Mouse (Mus musculus): ENCODE measurements around the gene Slc8b1. TPM values are rescaled to one million over a fixed set of nuclear protein-coding genes. Genes with fewer than 3 reads are reported as not detected.

The Slc8b1 gene
- total and polyA plus RNA-seq, 3 experiments, result 2.7 to 5.9 TPM; not detected in 1

DNA sequence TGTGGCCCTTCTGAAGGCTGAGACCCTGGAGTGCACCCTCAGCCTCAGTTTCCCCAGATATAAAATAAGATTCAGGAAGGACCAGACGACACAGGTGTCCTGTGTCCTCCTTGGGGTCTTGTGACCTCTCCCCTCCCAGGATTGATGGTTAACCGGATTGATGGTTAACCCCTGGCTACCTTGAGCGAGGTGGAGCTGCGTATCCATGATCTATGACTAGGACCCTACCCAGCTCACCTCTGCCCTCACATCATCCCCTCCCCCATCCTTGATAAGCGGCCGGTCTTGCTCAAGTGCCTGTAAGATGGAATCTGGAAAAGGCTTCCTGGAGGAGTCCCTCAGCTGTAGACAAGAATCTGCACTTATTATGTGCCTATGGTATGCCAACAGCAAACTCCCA, 42.1 kb upstream of the Slc8b1 start:
- H3K27me3 ChIP-seq (ENCODE audit: control insufficient read depth in 1 of 2, insufficient read depth in 2 of 2, low read length in 2 of 2), result no peaks in the 10 kb centered on the region
- H3K9ac ChIP-seq (ENCODE audit: control insufficient read depth, low read depth, low read length, poor library complexity, severe bottlenecking), result no peak overlapping the region
- TF ChIP-seq CTCF (IDR thresholded peaks at IDR 0.05 in 2 of 3, conservative IDR thresholded peaks at IDR 0.05 in 1 of 3; ENCODE audit: control insufficient read depth in 1 of 3, insufficient read depth in 1 of 3, low read depth in 2 of 3, low read length in 3 of 3, poor library complexity in 1 of 3, severe bottlenecking in 1 of 3), result no peak
- TF ChIP-seq ZMIZ1 (IDR thresholded peaks at IDR 0.05; ENCODE audit: low read depth, low read length), result no peak
- TF ChIP-seq GABPA (IDR thresholded peaks at IDR 0.05; ENCODE audit: low read depth, low read length), result no peak
- TF ChIP-seq USF2 (IDR thresholded peaks at IDR 0.05; ENCODE audit: borderline replicate concordance in 1 of 2, insufficient read depth in 1 of 2, low read depth in 1 of 2, low read length in 2 of 2), result no peak
- TF ChIP-seq USF1 (IDR thresholded peaks at IDR 0.05; ENCODE audit: low read depth, low read length), result no peak
- TF ChIP-seq CHD2 (IDR thresholded peaks at IDR 0.05; ENCODE audit: low read length), result no peak
- no peak for TF ChIP-seq KAT2A (conservative IDR thresholded peaks at IDR 0.05; ENCODE audit: low read depth, low read length)
- no peak for TF ChIP-seq MAZ (IDR thresholded peaks at IDR 0.05; ENCODE audit: low read depth, low read length)
- TF ChIP-seq GATA1 (IDR thresholded peaks at IDR 0.05; ENCODE audit: low read depth, low read length), result no peak
- TF ChIP-seq ZKSCAN1 (IDR thresholded peaks at IDR 0.05; ENCODE audit: low read depth, low read length), result no peak
- no peak for TF ChIP-seq MYB (IDR thresholded peaks at IDR 0.05; ENCODE audit: low read depth, low read length)
- TF ChIP-seq SIN3A (IDR thresholded peaks at IDR 0.05; ENCODE audit: low read length), result no peak
- no peak for TF ChIP-seq ETS1 (IDR thresholded peaks at IDR 0.05; ENCODE audit: low read depth, low read length)
- TF ChIP-seq HCFC1 (IDR thresholded peaks at IDR 0.05; ENCODE audit: low read depth, low read length), result no peak

DNA sequence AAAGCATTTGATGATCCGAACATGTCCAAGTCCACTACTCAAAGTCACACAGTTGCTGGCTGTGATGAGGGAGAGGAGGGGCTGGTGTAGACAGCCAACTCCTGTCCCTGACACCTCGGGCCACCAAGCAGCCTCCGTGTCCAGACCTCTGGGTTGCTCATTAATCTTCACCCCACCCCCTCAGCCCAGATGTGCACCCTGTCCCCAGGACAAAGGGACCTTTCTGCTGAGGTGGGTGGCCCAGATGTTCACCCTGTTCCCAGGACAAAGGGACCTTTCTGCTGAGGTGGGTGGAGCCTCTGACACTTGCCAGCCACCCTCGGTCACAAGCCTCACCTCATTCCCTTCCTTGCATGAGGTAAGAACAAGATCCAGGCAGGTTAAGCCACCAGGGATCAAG, 39.4 kb upstream of the Slc8b1 start:
- Histone ChIP-seq H3K27ac (ENCODE audit: control insufficient read depth, low read depth, low read length) (no peak overlapping the region), H3K9me3 (replicated peaks; ENCODE audit: insufficient read depth, low read length) (no peaks in the 10 kb centered on the region), H3K9ac (ENCODE audit: control insufficient read depth, low read depth, low read length, poor library complexity, severe bottlenecking) (no peak overlapping the region), H3K4me1 (ENCODE audit: control insufficient read depth in 1 of 2, insufficient read depth in 2 of 2, low read length in 2 of 2) (peaks cover 3 to 7% of the 10 kb centered on the region in 2 experiments; a peak in 2 of 4 replicates), H3K27me3 (ENCODE audit: control insufficient read depth in 1 of 2, insufficient read depth in 2 of 2, low read length in 2 of 2) (no peaks in the 10 kb centered on the region), H3K4me3 (ENCODE audit: control insufficient read depth in 1 of 2, insufficient read depth in 1 of 2, low read depth in 2 of 2, low read length in 2 of 2) (no peak overlapping the region), H3K79me2 (ENCODE audit: control insufficient read depth, insufficient read depth, low read length, poor library complexity) (no peaks in the 10 kb centered on the region), H3K36me3 (ENCODE audit: control insufficient read depth in 1 of 2, insufficient read depth in 2 of 2, low read length in 2 of 2) (peaks cover 0 to 2% of the 10 kb centered on the region in 2 experiments; a peak in 1 of 4 replicates)
- DNase-seq (ENCODE audit: low read depth, low spot score), result no peak
- no peak for TF ChIP-seq USF1 (IDR thresholded peaks at IDR 0.05; ENCODE audit: low read depth, low read length)
- TF ChIP-seq POLR2A (IDR thresholded peaks at IDR 0.05; ENCODE audit: control insufficient read depth in 1 of 2, insufficient read depth in 1 of 2, low read depth in 1 of 2, low read length in 2 of 2, poor library complexity in 1 of 2), result no peak
- no peak for TF ChIP-seq MEF2A (IDR thresholded peaks at IDR 0.05; ENCODE audit: extremely low read depth, insufficient replicate concordance, low read depth, low read length, poor library complexity, severe bottlenecking)
- TF ChIP-seq MYC (IDR thresholded peaks at IDR 0.05; ENCODE audit: low read depth, low read length), result no peak
- no peak for TF ChIP-seq MYB (IDR thresholded peaks at IDR 0.05; ENCODE audit: low read depth, low read length)
- no peak for TF ChIP-seq BHLHE40 (IDR thresholded peaks at IDR 0.05; ENCODE audit: borderline replicate concordance, low read depth, low read length)
- no peak for TF ChIP-seq TCF12 (IDR thresholded peaks at IDR 0.05; ENCODE audit: low read depth, low read length)
- no peak for TF ChIP-seq TAL1 (IDR thresholded peaks at IDR 0.05; ENCODE audit: low read length)
- TF ChIP-seq CTCF (IDR thresholded peaks at IDR 0.05 in 2 of 3, conservative IDR thresholded peaks at IDR 0.05 in 1 of 3; ENCODE audit: control insufficient read depth in 1 of 3, insufficient read depth in 1 of 3, low read depth in 2 of 3, low read length in 3 of 3, poor library complexity in 1 of 3, severe bottlenecking in 1 of 3), result no peak
- no peak for TF ChIP-seq GATA1 (IDR thresholded peaks at IDR 0.05; ENCODE audit: low read depth, low read length)

More for the DNA sequence above, 42.1 kb upstream of the Slc8b1 start:
- no peak for DNase-seq (ENCODE audit: low read depth, low spot score)
- Histone ChIP-seq H3K4me3 (ENCODE audit: control insufficient read depth in 1 of 2, insufficient read depth in 1 of 2, low read depth in 2 of 2, low read length in 2 of 2) (no peak overlapping the region), H3K36me3 (ENCODE audit: control insufficient read depth in 1 of 2, insufficient read depth in 2 of 2, low read length in 2 of 2) (peaks cover 0 to 5% of the 10 kb centered on the region in 2 experiments; a peak in 2 of 4 replicates), H3K9me3 (replicated peaks; ENCODE audit: insufficient read depth, low read length) (no peaks in the 10 kb centered on the region), H3K4me1 (ENCODE audit: control insufficient read depth in 1 of 2, insufficient read depth in 2 of 2, low read length in 2 of 2) (peaks cover 10 to 14% of the 10 kb centered on the region in 2 experiments), H3K27ac (ENCODE audit: control insufficient read depth, low read depth, low read length) (no peak overlapping the region), H3K79me2 (ENCODE audit: control insufficient read depth, insufficient read depth, low read length, poor library complexity) (no peaks in the 10 kb centered on the region)
